Mouse (Mus musculus) hindbrain, embryonic 16.5 days (tissue): ENCODE results near the gene Prss40. TPM values are rescaled to one million over a fixed set of nuclear protein-coding genes. Genes with fewer than 3 reads are reported as not detected.

Source experiments
- polyA plus RNA-seq: library from polyadenylated mRNA; unstranded; fragments of >200 nt; fragmentation: Nextera tagmentation; extraction: Ambion mirVana; gene quantifications from 2 replicates; pipeline ENCODE4 v1.2.1, GENCODE M21; 2015

Prss40 gene
- polyA plus RNA-seq, 1 experiment from 2014 or later = not detected

Other genes with a start within 250 kb of the Prss40 start
- gene Ccdc115, start 121.3 kb downstream of the Prss40 start, polyA plus RNA-seq = 64.8 and 68.6 TPM in 2 replicates
- gene Imp4, start 121.1 kb downstream of the Prss40 start, polyA plus RNA-seq = 50.1 and 54.4 TPM in 2 replicates
- gene Ptpn18, start 101.2 kb downstream of the Prss40 start, polyA plus RNA-seq = 4.4 and 4.9 TPM in 2 replicates
- gene Prss39, start 62.5 kb downstream of the Prss40 start, polyA plus RNA-seq = not detected in 2 replicates
- 0.16 and 0.25 TPM in 2 replicates for gene Cfc1, start 25.3 kb downstream of the Prss40 start, polyA plus RNA-seq
- 28.6 and 31.9 TPM in 2 replicates for gene Amer3, start 18.7 kb upstream of the Prss40 start, polyA plus RNA-seq